Mouse (Mus musculus): ENCODE data around the gene Clta. TPM values are rescaled to one million over a fixed set of nuclear protein-coding genes. Genes with fewer than 3 reads are reported as not detected.

The Clta gene
- total RNA-seq, 2 experiments from 2014 or later: 44.5 to 61.3 TPM

DNA sequence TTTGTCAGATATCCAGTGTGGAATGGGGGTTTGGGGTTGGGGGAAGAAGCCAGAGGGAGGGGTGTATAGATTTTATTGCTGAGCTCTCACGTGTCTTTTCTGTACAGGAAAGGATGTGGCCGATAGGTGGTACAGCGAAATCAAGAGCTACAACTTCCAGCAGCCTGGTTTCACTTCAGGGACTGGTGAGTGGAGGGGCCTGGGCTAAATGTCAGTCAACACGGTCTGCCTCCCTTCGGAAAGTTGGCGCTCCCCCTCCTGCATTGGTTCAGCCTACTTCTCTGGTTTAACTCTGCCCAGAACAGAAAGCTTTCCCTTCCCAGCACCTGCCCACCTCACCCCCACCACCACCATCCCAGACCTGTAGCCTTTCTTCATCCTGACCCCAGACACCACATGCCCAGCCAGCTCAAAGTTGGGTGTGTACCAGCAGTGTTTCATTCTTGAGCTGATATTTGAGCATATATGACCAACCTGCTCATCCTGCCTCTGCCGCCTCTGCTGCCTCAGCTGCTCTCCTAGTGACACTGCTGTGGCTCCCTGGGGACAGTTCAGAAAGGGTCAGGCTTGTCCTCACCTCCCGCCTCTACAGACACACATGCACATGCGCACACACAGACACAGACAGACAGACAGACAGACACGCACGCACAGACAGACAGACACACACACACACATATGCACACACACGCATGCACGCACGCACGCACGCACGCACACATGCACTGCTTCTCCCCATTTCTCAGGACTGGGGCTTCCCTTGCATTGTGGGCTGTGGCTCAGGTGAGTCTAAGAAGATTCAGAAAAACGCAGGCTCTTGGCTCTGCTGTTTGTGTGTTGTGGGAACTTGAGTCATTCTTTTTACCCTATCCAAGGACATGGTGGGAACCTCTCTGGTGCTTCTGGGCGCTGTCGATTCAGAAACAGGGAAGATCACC lies 33.6 kb upstream of the Clta start:
- Histone ChIP-seq H3K27ac (no peak overlapping the region), H3K4me3 (no peak overlapping the region)
- TF ChIP-seq CTCF (IDR thresholded peaks at IDR 0.05): no peak
- intact Hi-C loops (cut with DNase I): no loop called here
- no peak for DNase-seq

- no peak for DNase-seq
- TF ChIP-seq CTCF (IDR thresholded peaks at IDR 0.05): no peak
- Histone ChIP-seq H3K4me3 (no peak overlapping the region), H3K27ac (peak overlapping the region; percentile 62)
- intact Hi-C loops (cut with DNase I): no loop called here
Measured at GRCm38 (mm10) chr4:43971541-43972136, 32.6 kb upstream of the Clta start.

- intact Hi-C loops (cut with DNase I): no loop called here
- no peak for TF ChIP-seq CTCF (IDR thresholded peaks at IDR 0.05)
- DNase-seq: no peak
- Histone ChIP-seq H3K27ac (peak overlapping the region; percentile 62), H3K4me3 (no peak overlapping the region)
Measured at GRCm38 (mm10) chr4:43972137-43972591, 32.1 kb upstream of the Clta start.

- TF ChIP-seq CTCF (IDR thresholded peaks at IDR 0.05): no peak
- intact Hi-C loops (cut with DNase I): no loop called here
- Histone ChIP-seq H3K4me3 (no peak overlapping the region), H3K27ac (peak overlapping the region; percentile 62)
- DNase-seq: peak; percentile 79
Measured at GRCm38 (mm10) chr4:43973526-43973981, 30.7 kb upstream of the Clta start.

DNA sequence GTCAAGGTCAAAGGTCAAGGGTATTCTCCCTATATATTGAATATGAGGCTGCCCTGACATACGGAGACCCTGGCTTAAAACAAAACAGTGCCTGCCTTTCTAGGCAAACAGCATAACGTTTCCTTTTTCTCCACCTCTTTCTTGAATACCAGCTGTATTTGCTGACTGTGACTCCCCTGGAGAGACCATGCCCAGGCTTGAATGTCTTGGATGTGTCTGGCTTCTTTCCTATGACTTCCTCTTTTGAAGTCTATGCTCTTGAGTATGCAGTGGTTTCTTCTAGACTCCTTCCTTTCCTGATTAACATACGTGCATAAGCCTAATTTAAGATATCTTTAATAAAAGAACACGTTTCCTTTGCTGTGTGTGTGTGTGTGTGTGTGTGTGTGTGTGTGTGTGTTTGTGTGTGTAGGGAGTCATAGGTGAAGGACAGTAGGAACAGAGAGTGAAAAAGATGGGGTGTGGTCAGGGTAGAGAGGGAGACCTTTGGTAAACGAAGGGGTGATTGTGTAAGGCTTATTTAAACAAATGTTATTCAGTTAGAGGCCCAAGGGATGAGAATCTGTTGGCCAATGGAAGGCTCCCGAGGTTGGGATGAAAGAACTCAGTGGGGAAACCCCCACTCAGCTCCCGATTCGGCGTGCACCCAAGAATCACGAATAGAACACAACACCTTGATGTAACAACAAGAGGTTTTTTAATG lies 29.2 kb upstream of the Clta start:
- no peak overlapping the region for H3K27ac ChIP-seq
- H3K4me3 ChIP-seq: no peak overlapping the region
- intact Hi-C loops (cut with DNase I): no loop called here
- no peak for TF ChIP-seq CTCF (IDR thresholded peaks at IDR 0.05)
- no peak for DNase-seq

DNA sequence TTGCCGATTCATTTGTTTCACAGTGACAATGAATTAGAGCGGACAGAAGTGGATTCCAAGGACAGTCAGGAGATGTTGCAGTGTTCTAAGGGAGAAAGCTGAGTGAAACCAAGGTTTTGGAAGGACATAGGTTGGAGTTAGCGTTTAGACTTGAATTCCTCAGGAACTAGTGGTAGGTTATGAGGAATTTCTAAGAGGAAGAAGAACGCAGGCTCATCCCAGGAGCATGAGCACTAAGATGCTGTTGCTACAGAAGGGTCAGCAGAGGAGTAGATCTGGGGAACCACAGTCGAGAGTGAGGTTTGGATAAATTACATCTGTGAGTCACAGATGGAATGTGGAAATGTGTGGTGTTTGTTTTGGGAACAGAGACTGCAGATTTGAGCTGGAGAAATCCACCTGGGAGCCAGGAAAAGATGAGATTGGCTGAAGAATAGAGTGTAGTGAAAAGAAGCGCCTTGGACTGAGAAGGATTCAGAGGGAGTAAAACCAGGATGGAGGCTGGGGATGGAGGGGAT lies 28.0 kb upstream of the Clta start:
- peak overlapping the region; percentile 57 for H3K27ac ChIP-seq
- no peak overlapping the region for H3K4me3 ChIP-seq
- DNase-seq: no peak
- intact Hi-C loops (cut with DNase I): no loop called here
- TF ChIP-seq CTCF (IDR thresholded peaks at IDR 0.05): no peak

GRCm38 (mm10) chr4:43978521-43979443 lies 25.5 kb upstream of the Clta start:
- TF ChIP-seq CTCF (IDR thresholded peaks at IDR 0.05): no peak
- Histone ChIP-seq H3K27ac (peak overlapping the region; percentile 39), H3K4me3 (no peak overlapping the region)
- peak; percentile 71 for DNase-seq
- intact Hi-C loops (cut with DNase I): no loop called here

DNA sequence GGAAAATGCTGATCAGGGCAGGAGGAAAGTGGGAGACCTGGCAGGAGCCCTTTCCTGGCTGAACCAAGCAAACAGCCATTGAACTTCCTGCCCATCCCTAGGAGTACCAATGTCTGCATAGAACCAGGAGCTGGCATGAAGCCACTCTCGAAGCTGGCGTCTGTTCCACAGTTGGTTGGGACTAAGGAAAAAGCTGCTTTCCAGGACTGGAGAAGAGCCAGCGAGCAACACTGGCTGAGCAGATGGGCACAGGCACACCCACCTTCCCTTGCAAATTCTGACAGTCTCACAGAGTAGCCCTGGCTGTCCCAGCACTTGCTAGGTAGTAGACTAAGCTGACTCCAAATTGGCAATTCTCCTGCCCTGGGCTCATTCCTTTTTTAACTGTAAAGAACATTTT lies 24.5 kb upstream of the Clta start:
- Histone ChIP-seq H3K4me3 (no peak overlapping the region), H3K27ac (no peak overlapping the region; the same call in 1 of the 2 replicates)
- peak; percentile 59 for DNase-seq
- intact Hi-C loops (cut with DNase I): loop anchor here (10.0 kb wide), 1 partner anchor 235 kb away; no protein-coding TSS in a partner anchor
- TF ChIP-seq CTCF (IDR thresholded peaks at IDR 0.05): no peak

DNA sequence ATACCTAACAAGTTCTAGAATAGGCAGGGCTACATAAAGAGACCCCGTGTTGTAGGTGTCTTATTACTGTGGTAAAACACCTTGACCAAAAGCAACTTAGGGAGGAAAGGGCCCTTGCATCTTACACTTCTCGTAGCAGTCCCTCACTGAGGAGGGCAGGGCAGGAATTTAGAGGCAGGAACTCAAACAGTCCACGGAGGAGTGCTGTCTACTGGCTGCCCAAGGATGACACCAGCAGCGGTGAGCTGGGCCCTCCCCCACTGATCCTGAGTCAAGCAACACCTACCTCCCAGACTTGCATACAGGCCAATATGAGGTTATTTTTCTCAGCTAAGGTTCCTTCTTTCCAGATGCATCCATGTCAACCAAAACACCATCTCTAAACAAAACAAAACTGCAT lies 24.0 kb upstream of the Clta start:
- intact Hi-C loops (cut with DNase I): loop anchor here (10.0 kb wide), 1 partner anchor 235 kb away; no protein-coding TSS in a partner anchor
- no peak for TF ChIP-seq CTCF (IDR thresholded peaks at IDR 0.05)
- Histone ChIP-seq H3K4me3 (no peak overlapping the region), H3K27ac (no peak overlapping the region)
- DNase-seq: no peak

DNA sequence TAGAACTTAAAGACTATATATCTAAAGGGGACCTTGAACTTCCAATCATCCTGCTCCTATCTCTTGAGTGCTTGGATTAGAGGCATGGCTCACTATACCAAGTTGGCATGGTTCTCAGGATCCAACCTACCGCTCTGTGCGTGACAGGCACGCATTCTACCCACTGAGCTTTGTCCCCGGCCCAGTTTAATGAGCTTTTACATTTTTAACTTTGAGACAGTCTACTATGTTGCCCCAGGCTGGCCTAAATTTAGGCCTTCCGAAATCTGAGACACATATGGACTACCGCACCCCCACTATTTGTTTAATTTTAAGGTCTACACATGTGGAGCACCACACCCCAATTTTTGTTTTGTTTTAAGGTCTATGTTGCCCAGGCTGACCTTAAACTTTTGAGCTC lies 23.4 kb upstream of the Clta start:
- intact Hi-C loops (cut with DNase I): loop anchor here (10.0 kb wide), 1 partner anchor 236 kb away; no protein-coding TSS in a partner anchor
- Histone ChIP-seq H3K27ac (no peak overlapping the region), H3K4me3 (no peak overlapping the region)
- no peak for TF ChIP-seq CTCF (IDR thresholded peaks at IDR 0.05)
- no peak for DNase-seq

DNA sequence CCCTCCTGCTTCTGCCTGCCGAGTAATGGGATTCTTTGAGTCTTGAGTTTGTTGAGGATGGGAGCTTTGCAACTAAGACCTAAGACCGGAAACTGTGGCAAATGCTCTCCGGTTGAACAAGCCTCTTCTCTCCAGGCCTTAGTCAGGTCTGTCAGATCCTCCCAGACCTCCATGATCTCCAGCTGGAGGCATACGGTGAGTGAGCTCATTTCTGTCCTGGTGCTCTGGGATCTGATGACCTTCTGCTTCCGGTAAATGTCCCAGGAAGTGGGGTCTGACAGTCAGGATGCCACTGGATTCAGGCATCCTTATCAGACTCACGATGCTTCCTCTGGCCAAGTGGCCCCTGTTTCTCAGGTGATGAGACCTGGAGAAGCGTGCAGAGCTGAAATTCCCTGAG lies 23.0 kb upstream of the Clta start:
- intact Hi-C loops (cut with DNase I): loop anchor here (10.0 kb wide), 1 partner anchor 236 kb away; no protein-coding TSS in a partner anchor
- TF ChIP-seq CTCF (IDR thresholded peaks at IDR 0.05): no peak
- no peak overlapping the region for H3K4me3 ChIP-seq
- no peak overlapping the region for H3K27ac ChIP-seq
- DNase-seq: no peak

Measured in gastrocnemius, adult 2 months (tissue).